Mouse (Mus musculus) adrenal gland, adult 18-20 months (tissue): ENCODE data around the gene Trnau1ap. TPM values are rescaled to one million over a fixed set of nuclear protein-coding genes. Genes with fewer than 3 reads are reported as not detected.

ENCODE experiments used
- total RNA-seq, 2 experiments: library from RNA; stranded (reverse); gene quantifications; 1 replicate in 1 of 2; 2 replicates in 1 of 2; pipeline ENCODE4 v1.2.3; 2021

Gene Trnau1ap
- total RNA-seq, 2 experiments from 2014 or later: 27.1 to 32.9 TPM

Other genes starting within 250 kb of the Trnau1ap start
- under 1 TPM; 0.70 to 0.99 TPM for gene Oprd1, start 185.1 kb downstream of the Trnau1ap start, total RNA-seq
- 10 to 100 TPM; 55.7 to 60.1 TPM for gene Ythdf2, start 117.2 kb downstream of the Trnau1ap start, total RNA-seq
- 10 to 100 TPM; 15.7 to 18.0 TPM for gene Gmeb1, start 67.9 kb downstream of the Trnau1ap start, total RNA-seq
- 10 to 100 TPM; 30.7 to 37.8 TPM for gene Taf12, start 55.2 kb downstream of the Trnau1ap start, total RNA-seq
- 1 to 10 TPM; 1.4 to 1.6 TPM for gene Rab42, start 26.2 kb downstream of the Trnau1ap start, total RNA-seq
- gene Rcc1, start 24.1 kb upstream of the Trnau1ap start, total RNA-seq: 10 to 100 TPM; 15.4 to 15.6 TPM
- gene Phactr4, start 93.0 kb upstream of the Trnau1ap start, total RNA-seq: 10 to 100 TPM; 41.6 to 81.7 TPM
- gene Med18, start 134.4 kb upstream of the Trnau1ap start, total RNA-seq: 1 to 10 TPM; 6.0 to 8.3 TPM
- gene Sesn2, start 181.0 kb upstream of the Trnau1ap start, total RNA-seq: 10 to 100 TPM; 20.5 to 21.5 TPM
- gene Atpif1, start 204.1 kb upstream of the Trnau1ap start, total RNA-seq: 100 to 1,000 TPM; 233 to 327 TPM
- gene Dnajc8, start 206.0 kb upstream of the Trnau1ap start, total RNA-seq: 10 to 100 TPM; 73.1 to 97.9 TPM
- gene Ptafr, start 234.5 kb upstream of the Trnau1ap start, total RNA-seq: 1 to 10 TPM; 1.3 to 3.9 TPM